Mouse (Mus musculus): ENCODE data around the gene Lsr.
"Not testable (repeated sequence)": the region's sequence is repeated elsewhere in the genome, so short reads cannot be mapped to it uniquely, and the experiment has no call there.

Lsr gene

DNA sequence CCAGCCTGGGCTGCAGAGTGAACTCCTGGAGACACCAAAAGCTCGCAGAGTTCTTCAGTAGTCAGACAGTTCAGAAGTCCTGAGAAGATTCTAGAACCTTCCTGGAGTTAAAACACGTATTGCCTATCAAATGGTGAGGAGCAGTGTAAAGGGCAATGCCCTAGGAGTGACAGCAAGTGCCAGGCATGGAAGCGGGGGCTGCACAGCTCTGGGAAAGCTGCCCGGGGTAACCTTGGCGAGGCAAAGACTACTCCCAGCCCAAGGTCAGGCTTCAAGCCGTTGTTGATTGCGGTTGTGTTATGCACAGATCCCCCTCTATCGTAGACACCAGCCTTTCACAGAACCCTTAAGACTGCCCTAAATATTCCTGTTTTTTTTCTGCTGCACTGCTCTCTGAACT is 4.7 kb downstream of the Lsr start:
- in situ Hi-C loops (cut with MboI; ENCODE audit: low pct_unique_long_range_greater_than_20kb in 1 of 2, low sequenced_read_pairs in 2 of 2, unreplicated experiment in 1 of 2): no loop called here

DNA sequence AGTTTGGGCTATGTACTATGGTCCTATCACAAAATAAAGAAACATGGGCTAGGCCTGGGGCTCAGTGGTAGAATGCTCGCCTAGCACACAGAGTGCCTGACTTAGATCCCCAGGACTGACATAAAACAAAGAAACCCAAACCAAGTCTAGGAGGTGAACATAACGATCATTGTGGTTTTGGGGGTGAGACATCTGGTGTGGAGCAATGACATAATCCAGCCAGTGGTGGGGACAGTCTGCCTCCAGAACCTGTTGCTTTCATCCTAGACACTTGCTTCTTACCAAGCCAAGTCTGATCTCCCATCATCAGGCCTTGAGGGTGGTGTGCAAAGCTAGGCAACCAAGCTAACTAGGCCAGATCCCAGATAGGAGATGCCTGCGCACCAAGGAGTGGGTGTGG is 6.6 kb downstream of the Lsr start:
- in situ Hi-C loops (cut with MboI; ENCODE audit: low pct_unique_long_range_greater_than_20kb in 1 of 2, low sequenced_read_pairs in 2 of 2, unreplicated experiment in 1 of 2): no loop called here

DNA sequence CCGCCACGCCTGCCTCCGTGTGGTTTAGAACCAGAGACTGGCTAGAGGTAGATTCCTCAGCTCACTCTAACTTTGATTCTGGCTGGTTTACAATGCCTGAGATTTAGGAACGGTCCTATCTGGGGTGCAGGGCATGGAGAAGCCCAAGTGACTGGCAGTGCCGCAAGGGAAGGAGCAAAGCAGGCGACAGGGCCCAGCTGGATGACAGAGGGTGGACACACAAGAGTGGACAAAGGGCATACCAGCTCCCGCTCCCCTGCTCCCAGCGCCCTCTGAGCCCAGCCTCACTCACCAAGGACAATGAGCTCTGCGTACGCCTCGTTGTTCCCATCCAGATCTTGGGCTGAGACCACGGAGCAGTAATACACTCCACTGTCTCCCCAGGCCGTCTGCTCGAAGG is 7.6 kb downstream of the Lsr start:
- in situ Hi-C loops (cut with MboI; ENCODE audit: low pct_unique_long_range_greater_than_20kb in 1 of 2, low sequenced_read_pairs in 2 of 2, unreplicated experiment in 1 of 2): no loop called here

DNA sequence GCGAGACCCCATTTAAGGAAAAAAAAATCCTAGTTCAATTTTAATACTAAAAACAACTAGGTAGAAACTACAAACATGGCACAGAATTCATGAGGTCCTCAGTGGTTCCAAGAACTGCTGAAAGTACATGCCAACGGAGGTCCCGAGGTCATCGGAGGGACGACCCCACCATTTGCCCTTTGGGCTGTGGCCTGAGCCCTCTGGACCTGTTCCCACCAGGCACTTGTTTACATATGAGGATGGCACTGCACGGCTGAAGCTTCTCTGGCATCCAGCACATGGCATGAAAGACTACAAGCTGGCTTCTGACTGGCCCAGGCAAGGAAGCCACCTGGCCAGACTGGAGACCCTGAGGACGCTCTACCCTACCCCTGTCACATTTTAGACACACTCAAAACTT is 8.9 kb downstream of the Lsr start:
- in situ Hi-C loops (cut with MboI; ENCODE audit: low pct_unique_long_range_greater_than_20kb in 1 of 2, low sequenced_read_pairs in 2 of 2, unreplicated experiment in 1 of 2): no loop called here

DNA sequence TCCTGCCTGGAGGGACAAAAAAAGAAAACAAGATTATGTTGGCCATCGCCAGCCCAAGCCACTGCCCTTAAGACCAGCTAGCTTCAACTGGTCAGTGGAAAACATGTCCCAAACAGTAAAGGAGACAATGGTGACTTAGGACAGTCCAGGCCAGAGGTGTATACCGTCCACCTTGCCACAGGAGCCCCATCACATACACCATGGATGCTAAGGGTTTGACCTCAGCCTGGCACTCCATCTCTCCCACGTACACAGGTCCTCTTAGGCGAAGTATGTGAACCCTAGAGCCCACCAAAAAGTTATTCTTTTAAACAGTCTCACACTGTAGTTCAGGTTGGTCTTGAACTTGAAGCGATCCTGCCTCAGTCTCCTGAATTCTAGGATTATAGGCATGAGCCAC is 10.4 kb downstream of the Lsr start:
- in situ Hi-C loops (cut with MboI; ENCODE audit: low pct_unique_long_range_greater_than_20kb in 1 of 2, low sequenced_read_pairs in 2 of 2, unreplicated experiment in 1 of 2): no loop called here

DNA sequence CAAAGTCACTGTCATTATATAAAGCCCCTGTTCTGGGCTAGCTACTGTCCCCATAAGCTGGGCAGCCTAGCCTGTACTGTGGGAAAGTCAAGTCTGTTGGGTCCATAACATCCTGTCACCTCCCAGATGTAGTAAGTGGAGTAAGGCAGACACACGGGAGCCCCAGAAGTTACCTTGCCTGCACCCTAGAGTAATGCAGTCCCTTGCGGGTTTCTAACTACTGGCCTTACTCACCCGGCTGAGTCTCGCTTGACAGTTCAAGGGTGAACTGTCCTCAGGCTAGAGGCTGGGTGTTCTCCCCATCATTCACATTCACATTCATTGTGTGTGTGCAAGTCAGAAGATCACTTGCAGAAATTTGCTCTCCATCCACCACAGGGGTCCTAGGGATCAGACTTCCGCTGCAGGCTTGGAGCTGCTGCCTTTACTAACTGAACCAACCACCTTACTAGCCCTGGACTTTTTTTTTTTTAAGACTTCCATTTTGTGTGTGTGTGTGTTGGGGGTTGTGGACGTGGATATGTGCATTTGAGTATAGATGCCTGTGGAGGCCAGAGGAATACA is 13.4 kb downstream of the Lsr start:
- in situ Hi-C loops (cut with MboI; ENCODE audit: low pct_unique_long_range_greater_than_20kb in 1 of 2, low sequenced_read_pairs in 2 of 2, unreplicated experiment in 1 of 2): no loop called here

DNA sequence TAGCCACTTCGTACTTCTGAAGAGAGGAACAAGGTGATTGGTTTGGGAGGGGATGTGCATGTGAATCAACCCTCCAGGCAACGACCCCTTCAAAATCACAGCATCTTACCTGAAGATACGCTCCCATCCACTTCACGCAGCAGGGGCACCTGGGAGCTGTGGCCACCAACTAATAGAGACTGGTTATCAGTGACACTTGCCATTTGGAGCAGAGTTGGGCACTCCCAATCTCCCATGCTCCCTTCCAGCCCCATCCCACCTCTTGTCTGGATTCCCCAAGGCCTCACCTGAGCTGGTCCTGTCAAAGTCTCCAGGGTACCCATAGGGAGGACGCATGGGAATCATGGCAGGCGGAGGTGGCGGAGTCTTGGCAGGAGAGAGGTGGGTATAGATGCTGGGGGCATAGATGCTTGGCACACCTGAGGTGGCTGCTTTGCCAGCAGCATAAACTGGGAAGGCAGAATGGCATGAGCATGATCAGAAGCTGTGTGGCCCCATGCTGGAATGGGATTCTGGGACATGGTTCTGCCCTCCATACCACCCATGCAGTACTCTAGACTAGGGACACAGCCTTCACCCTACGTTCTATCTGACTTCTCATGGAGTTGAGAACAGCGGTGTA is 14.3 kb downstream of the Lsr start:
- in situ Hi-C loops (cut with MboI; ENCODE audit: low pct_unique_long_range_greater_than_20kb in 1 of 2, low sequenced_read_pairs in 2 of 2, unreplicated experiment in 1 of 2): no loop called here

DNA sequence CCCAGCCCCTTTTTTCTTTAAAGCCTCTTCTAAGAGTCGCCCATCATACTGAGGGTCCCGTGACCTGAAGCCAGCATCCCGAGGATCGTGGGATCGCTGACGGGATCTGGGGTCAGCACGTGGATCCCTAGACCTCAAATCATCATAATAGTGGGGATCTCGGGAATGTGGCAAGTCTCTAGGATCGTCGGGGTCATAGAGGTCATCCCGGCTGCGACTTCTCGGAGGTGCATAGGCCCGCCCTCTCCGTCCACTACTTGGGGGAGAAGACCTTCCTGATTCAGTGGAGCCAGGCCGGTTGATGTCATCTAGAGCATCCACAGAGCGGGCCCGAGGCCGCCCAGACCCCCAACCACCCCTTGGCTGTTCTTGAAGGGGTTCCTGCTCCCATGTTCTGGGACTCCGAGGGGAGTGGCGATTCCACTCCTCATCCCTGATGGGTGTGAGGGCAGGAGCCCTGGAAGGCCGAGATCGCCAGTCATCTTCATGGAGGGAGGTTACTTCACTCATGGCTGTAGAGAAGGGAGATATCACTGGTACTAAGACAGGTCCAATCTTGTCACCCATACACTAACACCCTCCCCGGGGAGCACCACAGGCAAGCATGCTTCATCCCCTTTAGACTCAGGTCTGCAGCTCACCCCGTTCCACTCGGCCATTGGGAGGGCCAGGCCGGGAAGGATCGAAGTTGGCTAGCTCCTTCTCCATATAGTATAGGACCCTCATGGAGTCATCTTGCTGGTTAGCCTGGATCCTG is 15.0 kb downstream of the Lsr start:
- in situ Hi-C loops (cut with MboI; ENCODE audit: low pct_unique_long_range_greater_than_20kb in 1 of 2, low sequenced_read_pairs in 2 of 2, unreplicated experiment in 1 of 2): no loop called here

DNA sequence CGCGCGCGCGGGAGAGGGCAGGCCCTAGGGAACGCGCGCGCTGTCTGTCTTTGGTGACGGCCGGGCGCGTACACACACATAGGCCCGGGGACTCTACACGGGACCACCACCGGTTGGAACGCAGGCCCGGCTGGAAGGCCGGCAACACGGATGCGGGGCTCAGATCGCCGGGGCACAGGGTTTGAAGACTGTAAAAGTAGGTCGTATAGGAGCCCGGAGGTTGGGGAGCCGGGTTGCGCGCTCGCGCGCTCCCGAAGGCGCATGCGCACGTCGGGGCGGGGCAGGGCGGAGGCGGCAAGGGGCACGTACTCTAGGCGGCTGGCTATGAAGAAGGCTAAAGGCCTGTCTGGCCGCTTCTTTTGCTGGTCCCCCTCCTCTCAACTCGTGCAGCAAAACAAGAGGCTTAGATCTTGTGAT is 15.9 kb downstream of the Lsr start:
- in situ Hi-C loops (cut with MboI; ENCODE audit: low pct_unique_long_range_greater_than_20kb in 1 of 2, low sequenced_read_pairs in 2 of 2, unreplicated experiment in 1 of 2): no loop called here

DNA sequence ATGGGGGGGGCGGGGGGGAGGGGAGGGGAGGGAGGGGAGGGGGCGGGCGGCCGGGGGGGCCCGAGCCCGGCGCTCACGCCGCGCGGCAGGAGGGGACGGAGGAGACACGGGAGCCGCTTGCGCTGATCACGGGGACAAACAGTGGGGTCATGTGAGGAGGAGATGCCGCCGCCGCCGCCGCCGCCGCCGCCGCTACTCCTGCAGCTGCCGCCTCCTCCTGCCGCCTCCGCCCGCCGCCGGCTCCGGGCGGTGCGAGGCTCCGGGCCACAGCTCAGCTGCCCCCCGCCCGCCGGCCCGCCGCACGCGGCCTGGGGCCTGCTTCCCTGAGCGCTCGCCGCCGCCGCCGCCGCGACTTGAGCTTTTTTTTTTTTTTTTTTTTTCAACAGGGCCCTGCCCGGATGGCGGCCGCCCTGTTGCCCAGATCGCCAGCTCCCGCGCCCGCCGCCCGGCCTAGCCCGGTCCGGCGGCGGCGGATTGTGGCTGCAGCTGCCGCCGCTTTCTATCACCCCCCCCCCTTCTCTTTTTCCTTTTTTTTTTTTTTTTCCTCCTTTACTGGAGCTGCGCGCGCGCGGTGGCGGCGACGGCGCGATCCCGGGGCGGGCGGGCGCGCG is 16.4 kb downstream of the Lsr start, which contains the start of gene Usf2:
Gene Usf2, minus strand, starts transcription at position 48 of the 611 bp plus-strand sequence.
- in situ Hi-C loops (cut with MboI; ENCODE audit: low pct_unique_long_range_greater_than_20kb in 1 of 2, low sequenced_read_pairs in 2 of 2, unreplicated experiment in 1 of 2): no loop called here

DNA sequence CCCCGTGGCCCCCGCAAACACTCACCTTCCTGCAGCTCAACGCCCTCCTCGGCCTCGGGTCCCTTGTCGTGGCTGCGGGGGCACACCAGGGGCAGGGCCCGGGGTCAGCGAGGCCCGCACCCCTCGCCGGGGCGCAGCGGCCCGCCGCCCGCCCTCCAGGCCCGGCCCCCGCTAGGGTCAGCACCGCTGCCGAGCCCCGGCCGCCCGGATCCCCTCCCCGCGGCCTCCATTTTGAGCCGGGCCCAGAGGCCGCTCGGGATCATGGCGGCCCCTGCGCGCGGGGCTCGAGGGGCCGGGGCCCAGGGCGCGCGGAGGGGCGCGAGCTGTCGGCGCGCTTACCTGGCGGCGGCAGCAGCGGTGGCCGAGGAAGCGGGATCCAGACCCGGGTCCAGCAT is 16.9 kb downstream of the Lsr start:
- in situ Hi-C loops (cut with MboI; ENCODE audit: low pct_unique_long_range_greater_than_20kb in 1 of 2, low sequenced_read_pairs in 2 of 2, unreplicated experiment in 1 of 2): no loop called here

DNA sequence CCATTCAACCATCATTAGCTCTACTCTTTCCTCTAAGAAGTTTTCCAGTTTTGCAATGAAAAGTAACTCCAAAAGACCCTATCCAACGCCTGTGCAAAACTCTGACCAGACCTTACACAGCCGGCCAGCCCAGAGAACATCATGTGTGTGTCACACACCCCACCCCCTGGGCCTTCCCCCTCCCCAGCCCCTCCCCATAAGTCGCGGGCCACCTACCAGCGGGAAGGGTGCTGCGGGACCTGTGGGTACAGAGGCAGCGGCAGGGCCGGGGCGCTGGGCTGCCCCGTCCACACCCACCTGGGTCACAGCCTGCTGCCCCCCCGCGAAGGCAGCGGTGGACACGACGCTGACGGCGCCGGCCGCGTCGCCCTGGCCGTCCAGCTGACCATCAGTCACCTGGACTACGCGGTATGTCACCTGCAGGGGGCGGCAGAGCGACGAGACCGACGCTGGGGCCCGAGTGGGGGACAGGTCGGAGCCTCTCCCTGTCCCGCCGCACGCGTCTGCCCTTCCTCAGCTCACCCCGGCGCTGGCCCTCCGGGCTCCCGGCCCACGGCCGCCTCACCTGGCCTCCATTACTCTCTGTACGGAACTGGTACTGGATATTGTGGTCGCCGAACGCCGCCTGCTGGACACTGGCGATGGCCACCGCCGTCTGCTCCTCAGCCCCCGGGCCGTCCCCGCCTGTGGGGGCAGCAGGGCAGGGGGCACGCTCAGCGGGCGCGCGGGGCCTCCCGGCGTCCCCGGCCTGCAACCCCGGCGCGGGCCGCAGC is 17.5 kb downstream of the Lsr start:
- in situ Hi-C loops (cut with MboI; ENCODE audit: low pct_unique_long_range_greater_than_20kb in 1 of 2, low sequenced_read_pairs in 2 of 2, unreplicated experiment in 1 of 2): no loop called here

DNA sequence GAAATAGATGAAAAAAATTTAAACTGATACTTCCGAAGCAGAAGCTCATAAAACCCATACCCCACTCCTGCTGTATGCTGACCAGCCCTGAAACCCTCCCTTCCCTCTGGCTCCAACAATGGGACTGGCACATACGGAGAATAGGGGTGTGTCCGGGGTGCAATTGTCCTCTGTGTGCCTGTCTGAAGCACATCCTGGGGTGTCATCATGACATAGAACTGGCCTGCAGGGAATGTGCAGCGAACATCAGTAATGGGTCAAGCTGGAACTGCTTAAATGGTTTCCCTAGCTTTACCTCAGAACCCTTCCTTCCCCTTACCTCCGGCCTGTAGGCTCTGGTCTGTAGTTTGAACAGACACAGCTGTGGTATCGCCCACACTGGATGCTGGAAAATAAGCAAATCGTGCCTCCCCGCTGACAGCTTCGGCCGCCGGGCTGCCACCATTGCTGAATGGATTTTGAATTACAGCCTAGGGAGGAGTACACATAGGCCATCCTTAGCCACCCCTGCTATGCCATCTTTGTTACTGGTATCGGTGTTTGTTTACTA is 18.2 kb downstream of the Lsr start:
- in situ Hi-C loops (cut with MboI; ENCODE audit: low pct_unique_long_range_greater_than_20kb in 1 of 2, low sequenced_read_pairs in 2 of 2, unreplicated experiment in 1 of 2): no loop called here

DNA sequence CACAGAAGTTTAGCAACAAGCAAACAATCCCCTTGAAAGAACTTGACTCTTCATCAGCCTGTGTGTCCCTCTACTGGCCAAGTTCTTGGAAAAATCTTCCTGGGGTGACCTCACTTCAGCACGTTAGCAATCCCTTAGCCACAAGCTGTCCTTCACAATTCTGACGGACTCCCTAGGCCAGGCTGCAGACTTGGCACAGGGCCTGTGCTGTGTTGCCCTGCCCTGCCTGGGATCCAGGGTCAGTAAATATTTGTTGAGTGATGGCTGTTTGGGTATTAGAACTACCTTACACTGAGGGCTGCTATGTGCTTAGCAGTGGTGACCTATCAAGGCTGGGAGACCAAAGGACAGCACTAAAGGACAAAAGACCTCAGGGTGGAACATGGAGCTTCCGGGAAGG is 19.2 kb downstream of the Lsr start:
- in situ Hi-C loops (cut with MboI; ENCODE audit: low pct_unique_long_range_greater_than_20kb in 1 of 2, low sequenced_read_pairs in 2 of 2, unreplicated experiment in 1 of 2): no loop called here

DNA sequence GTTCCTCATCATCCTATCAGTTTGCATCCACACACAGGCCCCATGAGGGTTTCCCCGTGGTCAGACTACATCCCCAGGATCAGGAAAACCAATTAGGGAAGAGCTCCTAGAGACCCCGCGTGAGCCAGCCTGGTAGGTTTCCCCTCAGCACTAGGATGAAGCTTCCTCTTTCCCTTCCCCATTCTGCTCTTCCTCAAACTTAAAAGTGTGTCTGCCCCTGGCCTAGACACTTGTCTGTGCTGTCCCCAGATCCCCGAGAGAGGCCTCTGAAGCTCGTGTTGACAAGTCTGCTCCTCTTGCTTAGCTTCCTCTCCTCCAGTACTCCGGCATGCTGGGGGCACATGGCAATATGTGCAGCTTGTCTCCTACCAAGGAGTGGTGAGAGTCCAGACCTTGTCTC is 19.8 kb downstream of the Lsr start:
- in situ Hi-C loops (cut with MboI; ENCODE audit: low pct_unique_long_range_greater_than_20kb in 1 of 2, low sequenced_read_pairs in 2 of 2, unreplicated experiment in 1 of 2): no loop called here

DNA sequence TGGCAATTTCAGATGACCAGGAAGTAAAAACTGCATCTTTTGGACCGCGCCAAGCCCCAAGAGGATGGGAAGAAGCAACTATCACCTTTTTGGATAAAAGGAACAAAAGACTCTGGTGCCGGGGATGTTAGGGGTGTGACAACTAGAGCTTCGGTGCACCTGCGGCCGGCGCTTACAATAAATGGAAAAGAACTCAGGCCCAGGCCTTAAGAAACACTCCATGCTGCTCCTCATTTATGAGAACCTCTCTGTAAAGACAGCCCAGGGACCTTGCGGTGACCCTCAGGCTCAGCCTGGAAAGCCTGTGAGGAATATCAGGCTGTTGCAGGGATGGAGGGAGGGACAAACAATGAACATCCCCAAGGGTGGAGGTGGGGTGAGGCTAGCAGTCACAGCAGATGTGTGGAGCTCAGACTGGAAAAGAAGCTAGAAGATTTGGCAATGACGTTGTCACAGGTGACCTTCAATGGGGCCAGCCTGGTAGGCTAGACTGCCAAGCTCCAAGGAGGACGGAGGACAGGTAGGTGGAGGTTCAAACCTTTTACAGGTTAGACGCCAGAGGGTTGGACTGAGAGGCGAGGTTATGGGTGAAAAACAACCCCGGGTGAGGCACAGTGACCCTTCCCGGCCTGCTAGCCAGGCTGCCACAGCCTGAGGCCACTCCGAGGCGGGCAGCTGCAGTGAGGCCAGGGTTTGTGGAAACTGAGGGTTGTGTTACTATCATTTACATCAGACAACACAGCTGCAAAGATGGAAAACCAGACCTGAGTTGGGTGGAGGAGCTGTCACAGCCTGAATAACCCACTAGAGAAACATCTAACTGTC is 20.6 kb downstream of the Lsr start:
- in situ Hi-C loops (cut with MboI; ENCODE audit: low pct_unique_long_range_greater_than_20kb in 1 of 2, low sequenced_read_pairs in 2 of 2, unreplicated experiment in 1 of 2): no loop called here

DNA sequence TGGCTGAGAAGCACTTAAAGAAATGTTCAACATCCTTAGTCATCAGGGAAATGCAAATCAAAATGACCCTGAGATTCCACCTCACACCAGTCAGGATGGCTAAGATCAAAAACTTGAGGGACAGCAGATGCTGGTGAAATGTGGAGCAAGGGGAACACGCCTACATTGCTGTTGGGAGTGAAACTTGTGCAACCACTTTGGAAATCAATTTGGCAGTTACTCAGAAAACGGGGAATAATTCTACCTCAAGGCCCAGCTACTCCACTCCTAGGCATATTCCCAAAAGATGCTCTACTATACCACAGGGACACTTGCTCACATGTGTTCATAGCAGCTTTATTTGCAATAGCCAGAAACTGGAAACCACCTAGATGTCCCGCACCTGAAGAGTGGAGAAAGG is 23.4 kb downstream of the Lsr start:
- in situ Hi-C loops (cut with MboI; ENCODE audit: low pct_unique_long_range_greater_than_20kb in 1 of 2, low sequenced_read_pairs in 2 of 2, unreplicated experiment in 1 of 2): not testable (repeated sequence)

DNA sequence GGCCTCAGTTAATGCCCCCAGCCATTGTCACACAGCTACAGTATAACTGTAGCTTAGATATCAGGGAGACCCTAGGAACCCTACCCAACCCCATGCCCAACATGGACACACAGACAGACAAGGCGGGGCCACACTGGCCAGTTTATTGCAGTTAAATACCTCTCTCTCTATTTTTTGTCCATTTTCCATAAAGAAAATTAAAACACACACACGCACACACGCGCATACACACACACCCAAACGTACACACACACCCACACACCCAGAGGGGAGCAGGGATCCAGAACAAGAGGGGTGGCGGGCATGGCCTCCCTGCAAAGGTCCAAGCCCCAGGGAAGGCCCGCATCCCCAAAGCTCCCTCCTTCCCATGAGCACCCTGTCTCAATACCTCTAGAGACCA is 27.4 kb downstream of the Lsr start:
- in situ Hi-C loops (cut with MboI; ENCODE audit: low pct_unique_long_range_greater_than_20kb in 1 of 2, low sequenced_read_pairs in 2 of 2, unreplicated experiment in 1 of 2): no loop called here

Data from mouse embryonic stem cell (cell line).